Comparison of ENCODE assay signal across 7 mouse cellular contexts in the genomic region with DNA sequence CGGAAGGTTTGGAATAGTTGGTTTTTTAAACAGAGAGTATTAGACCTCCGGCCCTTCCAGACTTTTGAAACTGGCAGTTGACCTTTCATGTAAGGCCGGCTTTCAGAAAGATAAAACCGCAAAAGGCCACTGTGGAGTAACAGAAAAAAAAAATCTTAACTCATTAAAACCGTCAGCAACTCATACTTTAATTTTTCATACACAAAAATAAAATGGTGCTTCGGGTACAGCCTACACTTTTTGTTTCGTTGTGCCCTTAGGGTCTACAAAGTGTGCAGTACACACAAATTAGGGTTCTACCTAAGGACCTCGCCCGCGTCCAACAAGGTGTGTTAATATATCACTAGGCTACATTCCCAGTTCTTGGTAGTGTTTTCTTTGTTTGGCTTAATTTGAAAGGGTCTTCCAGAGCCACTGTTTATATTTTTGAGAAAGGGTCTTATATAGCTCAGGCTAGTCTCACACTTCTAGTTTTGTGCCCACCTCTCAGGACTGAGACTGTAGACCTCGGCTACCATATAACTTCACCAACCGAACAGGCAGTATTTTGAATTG. TPM values are rescaled to one million over a fixed set of nuclear protein-coding genes. Genes with fewer than 3 reads are reported as not detected.
DNase-seq lines count a peak whose midpoint lies in the region; ATAC-seq lines count a peak whose summit lies in the region.

No protein-coding gene starts in this region.

- peak overlapping the region; percentile 99 for H3K27ac ChIP-seq in lung, embryonic 15.5 days
- peak overlapping the region; percentile 95 for H3K27ac ChIP-seq in forebrain, embryonic 11.5 days (ENCODE audit: low read depth, low read length)
- H3K27ac ChIP-seq in limb, embryonic 13.5 days: peak overlapping the region; percentile 97
- H3K27ac ChIP-seq in stomach, embryonic 14.5 days (ENCODE audit: low read length): peak overlapping the region; percentile 99

- no peak for ATAC-seq in lung, embryonic 15.5 days (ENCODE audit: borderline replicate concordance, extremely low read depth, low FRiP score, low TSS enrichment)
- ATAC-seq in forebrain, embryonic 11.5 days (replicated peaks; ENCODE audit: low FRiP score): no peak
- ATAC-seq in limb, embryonic 13.5 days (ENCODE audit: low FRiP score, low read depth): no peak
- ATAC-seq in stomach, embryonic 14.5 days (ENCODE audit: insufficient number of reproducible peaks, insufficient read depth, low FRiP score, low read depth): no peak

- H3K36me3 ChIP-seq in lung, embryonic 15.5 days: no peaks in the 10 kb centered on the region
- no peaks in the 10 kb centered on the region for H3K36me3 ChIP-seq in forebrain, embryonic 11.5 days (ENCODE audit: control insufficient read depth, insufficient read depth, low read length)
- no peaks in the 10 kb centered on the region for H3K36me3 ChIP-seq in limb, embryonic 13.5 days
- H3K36me3 ChIP-seq in stomach, embryonic 14.5 days (ENCODE audit: control insufficient read depth, insufficient read depth, low read length): no peaks in the 10 kb centered on the region

- no peaks in the 10 kb centered on the region for H3K27me3 ChIP-seq in lung, embryonic 15.5 days
- H3K27me3 ChIP-seq in forebrain, embryonic 11.5 days (ENCODE audit: control insufficient read depth, insufficient read depth, low read length): no peaks in the 10 kb centered on the region
- H3K27me3 ChIP-seq in limb, embryonic 13.5 days: no peaks in the 10 kb centered on the region
- no peaks in the 10 kb centered on the region for H3K27me3 ChIP-seq in stomach, embryonic 14.5 days (ENCODE audit: control insufficient read depth, insufficient read depth, low read length)

- H3K9me3 ChIP-seq in lung, embryonic 15.5 days: no peaks in the 10 kb centered on the region
- H3K9me3 ChIP-seq in forebrain, embryonic 11.5 days (ENCODE audit: control insufficient read depth, low read length): no peaks in the 10 kb centered on the region
- no peaks in the 10 kb centered on the region for H3K9me3 ChIP-seq in limb, embryonic 13.5 days
- H3K9me3 ChIP-seq in stomach, embryonic 14.5 days (ENCODE audit: control insufficient read depth, low read depth, low read length): no peaks in the 10 kb centered on the region

- peak overlapping the region; percentile 91 for H3K4me2 ChIP-seq in lung, embryonic 15.5 days
- H3K4me2 ChIP-seq in forebrain, embryonic 11.5 days (ENCODE audit: low read depth, low read length, severe bottlenecking): peak overlapping the region; percentile 93
- H3K4me2 ChIP-seq in limb, embryonic 13.5 days (replicated peaks): peak overlapping the region; percentile 97
- H3K4me2 ChIP-seq in stomach, embryonic 14.5 days (replicated peaks; ENCODE audit: low read depth, low read length): peak overlapping the region; percentile 50

- WGBS in lung, embryonic 15.5 days: 28% methylated on average over 12 of the region's 12 CpGs
- WGBS in forebrain, embryonic 11.5 days: 53% methylated on average over 12 of the region's 12 CpGs
- WGBS in limb, embryonic 13.5 days: 45% methylated on average over 12 of the region's 12 CpGs
- 32% methylated on average over 12 of the region's 12 CpGs for WGBS in stomach, embryonic 14.5 days

- DNase-seq in lung, adult 18-20 months: no peak
- DNase-seq in forebrain, embryonic 11.5 days (ENCODE audit: low spot score): no peak
- no peak for DNase-seq in gastrocnemius, adult 18-20 months (ENCODE audit: low spot score)
- DNase-seq in embryo, embryonic 11 days: no peak

- H3K9ac ChIP-seq in lung, embryonic 15.5 days: peak overlapping the region; percentile 61
- H3K9ac ChIP-seq in forebrain, embryonic 11.5 days (ENCODE audit: low read length): peak overlapping the region; percentile 92
- peak overlapping the region; percentile 74 for H3K9ac ChIP-seq in limb, embryonic 13.5 days
- peak overlapping the region; percentile 60 for H3K9ac ChIP-seq in stomach, embryonic 14.5 days (replicated peaks; ENCODE audit: low read depth, low read length)

- peak overlapping the region; percentile 94 for H3K4me3 ChIP-seq in lung, embryonic 15.5 days
- H3K4me3 ChIP-seq in forebrain, embryonic 11.5 days (ENCODE audit: low read depth, low read length): peak overlapping the region; percentile 100
- peak overlapping the region; percentile 89 for H3K4me3 ChIP-seq in limb, embryonic 13.5 days
- H3K4me3 ChIP-seq in stomach, embryonic 14.5 days (ENCODE audit: low read depth, low read length): peak overlapping the region; percentile 92

- peaks cover 25% of the 10 kb centered on the region for H3K4me1 ChIP-seq in lung, embryonic 15.5 days
- H3K4me1 ChIP-seq in forebrain, embryonic 11.5 days (replicated peaks; ENCODE audit: control insufficient read depth, insufficient read depth, low read length): peaks cover under 1% of the 10 kb centered on the region; the same call in 1 of the 2 replicates
- H3K4me1 ChIP-seq in limb, embryonic 13.5 days: peaks cover 22% of the 10 kb centered on the region
- peaks cover 16% of the 10 kb centered on the region; the same call in 1 of the 2 replicates for H3K4me1 ChIP-seq in stomach, embryonic 14.5 days (ENCODE audit: control insufficient read depth, insufficient read depth, low read length)

RNA-seq across cellular contexts. Expression of a gene that starts 0.9 kb away (rescaled TPM):
- 9.1 and 10.3 TPM in 2 replicates for polyA plus RNA-seq in lung, embryonic 15.5 days (2015; fragmentation: Nextera tagmentation; extraction: Ambion mirVana)
- 17.1 and 19.2 TPM in 2 replicates for polyA plus RNA-seq in forebrain, embryonic 11.5 days (2014; fragmentation: Nextera tagmentation; extraction: Ambion mirVana)
- 10.8 and 11.5 TPM in 2 replicates for polyA plus RNA-seq in limb, embryonic 13.5 days (2015; fragmentation: Nextera tagmentation; extraction: Ambion mirVana)
- polyA plus RNA-seq in stomach, embryonic 14.5 days (2014; fragmentation: Nextera tagmentation; extraction: Ambion mirVana): 16.2 and 16.9 TPM in 2 replicates
- total RNA-seq in gastrocnemius, adult 18-20 months (2021): 10 to 100 TPM; 21.4 to 21.9 TPM
